Mouse (Mus musculus) CH12.LX (cell line): Measurements from ENCODE around the gene Dsn1. TPM values are rescaled to one million over a fixed set of nuclear protein-coding genes. Genes with fewer than 3 reads are reported as not detected.

ENCODE experiments used
- DNase-seq: peaks from one replicate; pipeline ENCODE4 v3.0.0-alpha.2; 2013; ENCODE audit errors: extremely low read depth
- H3K27ac ChIP-seq: 2 replicates; pipeline ENCODE4 v1.5.1; 2012; ENCODE audit warnings: low read depth, mild to moderate bottlenecking, control low read depth, moderate library complexity; ENCODE audit not compliant: insufficient read depth
- H3K27me3 ChIP-seq: replicated peaks from 2 replicates; pipeline ENCODE3; 2012; ENCODE audit warnings: inconsistent platforms
- H3K36me3 ChIP-seq, 2 experiments: replicated peaks in 1 of 2; 2 replicates each; pipeline versions ENCODE3 to v1.6.1; 2012; ENCODE audit warnings: inconsistent platforms in 1 of 2, low read length in 1 of 2, mild to moderate bottlenecking in 1 of 2, mixed read lengths in 1 of 2, moderate library complexity in 1 of 2; ENCODE audit not compliant: control insufficient read depth in 1 of 2, insufficient read depth in 1 of 2
- H3K4me1 ChIP-seq, 2 experiments: 2 replicates each; pipeline ENCODE4 v1.6.1; 2012; ENCODE audit warnings: inconsistent platforms in 1 of 2, moderate library complexity in 1 of 2; ENCODE audit not compliant: insufficient read depth in 2 of 2, control insufficient read depth in 1 of 2
- H3K4me2 ChIP-seq: 2 replicates; pipeline ENCODE4 v1.6.1; 2012; ENCODE audit warnings: low read depth, mild to moderate bottlenecking, control low read depth; ENCODE audit not compliant: poor library complexity, insufficient read depth, severe bottlenecking
- H3K4me3 ChIP-seq, 3 experiments: fragments of 150-350 bp in 1 of 3; sonication (generic) in 1 of 3; replicated peaks in 1 of 3; 2 replicates each; pipeline versions ENCODE3 to v1.5.1; 2011 to 2012; ENCODE audit warnings: low read depth in 2 of 3, low read length in 2 of 3, mild to moderate bottlenecking in 2 of 3, moderate library complexity in 2 of 3, control low read depth in 1 of 3, improper control_type of control experiment in 1 of 3, inconsistent platforms in 1 of 3, mixed read lengths in 1 of 3; ENCODE audit not compliant: poor library complexity in 1 of 3
- H3K79me2 ChIP-seq: replicated peaks from 2 replicates; pipeline ENCODE4 v1.6.1; 2012; ENCODE audit warnings: mild to moderate bottlenecking, moderate library complexity; ENCODE audit not compliant: control insufficient read depth, poor library complexity, insufficient read depth, severe bottlenecking; ENCODE audit errors: extremely low read depth
- H3K9ac ChIP-seq: 2 replicates; pipeline ENCODE4 v1.6.1; 2012; ENCODE audit warnings: low read depth, mild to moderate bottlenecking, control low read depth, moderate library complexity; ENCODE audit not compliant: insufficient read depth
- H3K9me3 ChIP-seq: replicated peaks from 2 replicates; pipeline ENCODE3; 2012; ENCODE audit warnings: low read length, inconsistent platforms, mixed read lengths
- BHLHE40 ChIP-seq: IDR thresholded peaks from 2 replicates; pipeline ENCODE4 v1.6.1; 2011; ENCODE audit warnings: mild to moderate bottlenecking, low read depth, low read length, improper control_type of control experiment
- CHD2 ChIP-seq: IDR thresholded peaks from 2 replicates; pipeline ENCODE4 v1.6.1; 2011; ENCODE audit warnings: low read length, improper control_type of control experiment
- CTCF ChIP-seq, 2 experiments: IDR thresholded peaks in 1 of 2; conservative IDR thresholded peaks in 1 of 2; 2 replicates each; pipeline ENCODE4 v1.5.1; 2011 to 2012; ENCODE audit warnings: low read depth in 2 of 2, low read length in 2 of 2, improper control_type of control experiment in 1 of 2, inconsistent platforms in 1 of 2, mild to moderate bottlenecking in 1 of 2, moderate library complexity in 1 of 2
- E2F4 ChIP-seq: IDR thresholded peaks from 2 replicates; pipeline ENCODE4 v1.6.1; 2011; ENCODE audit warnings: low read depth, low read length, improper control_type of control experiment; ENCODE audit not compliant: insufficient replicate concordance
- ELF1 ChIP-seq: IDR thresholded peaks from 2 replicates; pipeline ENCODE4 v1.6.1; 2014; ENCODE audit warnings: low read depth, mild to moderate bottlenecking, inconsistent platforms, low read length, improper control_type of control experiment
- ETS1 ChIP-seq: conservative IDR thresholded peaks from 2 replicates; pipeline ENCODE4 v1.6.1; 2012; ENCODE audit warnings: low read depth, mild to moderate bottlenecking, inconsistent platforms, low read length, improper control_type of control experiment, moderate library complexity
- MAFK ChIP-seq: IDR thresholded peaks from 2 replicates; pipeline ENCODE4 v1.6.1; 2011; ENCODE audit warnings: low read length, improper control_type of control experiment; ENCODE audit not compliant: insufficient replicate concordance
- MAZ ChIP-seq: IDR thresholded peaks from 2 replicates; pipeline ENCODE4 v1.6.1; 2012; ENCODE audit warnings: low read depth, mild to moderate bottlenecking, inconsistent platforms, low read length, improper control_type of control experiment, moderate library complexity
- MEF2A ChIP-seq: IDR thresholded peaks from 2 replicates; pipeline ENCODE4 v1.6.1; 2014; ENCODE audit warnings: low read depth, mild to moderate bottlenecking, inconsistent platforms, low read length, improper control_type of control experiment, borderline replicate concordance
- MXI1 ChIP-seq: IDR thresholded peaks from 2 replicates; pipeline ENCODE4 v1.6.1; 2011; ENCODE audit warnings: mild to moderate bottlenecking, low read depth, low read length, improper control_type of control experiment
- MYC ChIP-seq: IDR thresholded peaks from 2 replicates; pipeline ENCODE4 v1.6.1; 2011; ENCODE audit warnings: low read depth, mild to moderate bottlenecking, improper control_type of control experiment, low read length
- NELFE ChIP-seq: IDR thresholded peaks from 2 replicates; pipeline ENCODE4 v1.6.1; 2011; ENCODE audit warnings: low read depth, low read length, improper control_type of control experiment
- NRF1 ChIP-seq: IDR thresholded peaks from 2 replicates; pipeline ENCODE4 v1.6.1; 2014; ENCODE audit warnings: low read depth, mild to moderate bottlenecking, inconsistent platforms, low read length, improper control_type of control experiment, moderate library complexity
- POLR2AphosphoS2 ChIP-seq: IDR thresholded peaks from 2 replicates; pipeline ENCODE4 v1.6.1; 2011; ENCODE audit warnings: low read depth, low read length, improper control_type of control experiment
- SMC3 ChIP-seq: IDR thresholded peaks from 2 replicates; pipeline ENCODE4 v1.6.1; 2011; ENCODE audit warnings: low read depth, low read length, improper control_type of control experiment
- TBP ChIP-seq: conservative IDR thresholded peaks from 2 replicates; pipeline ENCODE4 v1.6.1; 2011; ENCODE audit warnings: low read depth, low read length, improper control_type of control experiment
- TCF12 ChIP-seq: IDR thresholded peaks from 2 replicates; pipeline ENCODE4 v1.6.1; 2014; ENCODE audit warnings: low read depth, mild to moderate bottlenecking, inconsistent platforms, low read length, improper control_type of control experiment
- UBTF ChIP-seq: IDR thresholded peaks from 2 replicates; pipeline ENCODE4 v1.6.1; 2012; ENCODE audit warnings: low read depth, mild to moderate bottlenecking, inconsistent platforms, low read length, improper control_type of control experiment, moderate library complexity
- USF2 ChIP-seq: conservative IDR thresholded peaks from 2 replicates; pipeline ENCODE4 v1.6.1; 2011; ENCODE audit warnings: low read depth, low read length, improper control_type of control experiment
- ZC3H11A ChIP-seq: IDR thresholded peaks from 2 replicates; pipeline ENCODE4 v1.6.1; 2012; ENCODE audit warnings: low read depth, mild to moderate bottlenecking, inconsistent platforms, low read length, improper control_type of control experiment
- ZKSCAN1 ChIP-seq: IDR thresholded peaks from 2 replicates; pipeline ENCODE4 v1.6.1; 2012; ENCODE audit warnings: low read depth, inconsistent platforms, low read length, improper control_type of control experiment, borderline replicate concordance
- dilution Hi-C: fragments of 300-500 bp; cut with MboI; formaldehyde crosslinking; loops from 2 replicates; pipeline ENCODE4 v1.14.3; 2020; ENCODE audit warnings: low sequenced_read_pairs; ENCODE audit not compliant: extremely low pct_unique_long_range_greater_than_20kb, extremely low pct_ligation_motif_present
- in situ Hi-C: fragments of 300-500 bp; cut with MboI; formaldehyde crosslinking; loops from 3 replicates; pipeline ENCODE4 v1.14.3; 2019; ENCODE audit warnings: low sequenced_read_pairs, low pct_ligation_motif_present, low pct_unique_long_range_greater_than_20kb, mixed read lengths
- polyA plus RNA-seq: library from polyadenylated mRNA; unstranded; fragments of >175 nt; gene quantifications from 2 replicates; pipeline ENCODE4 v1.2.1, GENCODE M21; 2012; ENCODE audit warnings: low read depth; ENCODE audit not compliant: insufficient read length
- total RNA-seq, 2 experiments: library from RNA; depleted of rRNA; stranded (reverse); fragments of 300-350 nt in 1 of 2; fragments of >200 nt in 1 of 2; gene quantifications; 2 replicates each; pipeline ENCODE4 v1.2.3; 2012 to 2014

Gene Dsn1
- total and polyA plus RNA-seq, 3 experiments: 23.2 to 34.3 (median 25.6) TPM

DNA sequence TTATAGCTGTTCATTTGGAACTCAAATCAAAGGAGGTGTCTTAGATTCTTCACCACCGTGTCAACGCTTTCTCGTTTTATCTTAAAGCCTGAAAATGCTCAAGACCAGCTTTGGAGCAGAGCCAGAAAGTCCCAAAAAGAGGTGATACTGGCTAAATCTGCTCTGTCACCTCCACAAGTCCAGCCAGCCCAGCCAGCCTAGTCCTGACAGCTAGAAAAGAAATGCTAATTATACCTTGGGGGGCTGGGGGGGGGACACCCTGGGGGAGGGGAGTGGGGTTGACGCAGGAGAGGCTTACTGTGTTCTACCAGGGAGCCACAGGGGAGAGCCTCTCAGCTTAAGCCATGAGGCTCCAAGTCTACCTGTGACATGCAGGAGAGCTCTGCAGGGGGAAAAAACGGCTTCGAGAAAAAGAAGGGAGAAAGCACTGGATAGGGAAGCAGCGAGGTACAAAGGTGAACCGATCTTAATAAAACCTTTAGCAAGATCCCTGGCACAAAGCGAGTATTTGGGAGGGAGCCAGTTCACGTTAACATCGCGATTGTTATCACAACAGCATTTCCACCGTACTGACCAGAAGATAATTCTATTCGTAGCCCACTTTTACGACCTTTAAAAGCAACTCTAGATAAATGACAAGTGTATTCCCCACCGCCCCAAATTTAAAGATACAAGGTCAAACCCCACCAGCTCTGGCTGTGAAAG is 16.1 kb downstream of the Dsn1 start:
- Histone ChIP-seq H3K9me3 (no peaks in the 10 kb centered on the region), H3K9ac (peak overlapping the region; percentile 42), H3K79me2 (no peaks in the 10 kb centered on the region; the same call in 1 of the 2 replicates), H3K4me2 (peak overlapping the region; percentile 90), H3K27me3 (no peaks in the 10 kb centered on the region), H3K4me1 (peaks cover 0 to 13% of the 10 kb centered on the region in 2 experiments; a peak in 2 of 4 replicates), H3K4me3 (peak overlapping the region; percentile 71 to 88 (median 82)), H3K27ac (no peak overlapping the region), H3K36me3 (peaks cover 13 to 22% of the 10 kb centered on the region in 2 experiments)
- dilution Hi-C loops: no loop called here
- DNase-seq: no peak
- TF ChIP-seq NELFE: no peak
- no peak for TF ChIP-seq ETS1
- TF ChIP-seq CTCF (conservative IDR thresholded peaks at IDR 0.05 in 1 of 2, IDR thresholded peaks at IDR 0.05 in 1 of 2; ENCODE audit: low read depth in 2 of 2, low read length in 2 of 2): no peak
- no peak for TF ChIP-seq E2F4
- TF ChIP-seq ZC3H11A: no peak
- TF ChIP-seq MXI1: no peak
- no peak for TF ChIP-seq NRF1
- TF ChIP-seq TBP: no peak
- TF ChIP-seq MAZ: no peak
- no peak for TF ChIP-seq ZKSCAN1
- no peak for TF ChIP-seq USF2
- TF ChIP-seq POLR2AphosphoS2: no peak
- TF ChIP-seq SMC3: no peak
- TF ChIP-seq CHD2: no peak
- no peak for TF ChIP-seq TCF12
- in situ Hi-C loops: no loop called here

- DNase-seq: no peak
- Histone ChIP-seq H3K4me3 (no peak overlapping the region), H3K27me3 (no peaks in the 10 kb centered on the region), H3K9me3 (no peaks in the 10 kb centered on the region), H3K4me1 (peaks cover 0 to 15% of the 10 kb centered on the region in 2 experiments; a peak in 2 of 4 replicates), H3K9ac (no peak overlapping the region), H3K4me2 (no peak overlapping the region), H3K36me3 (peaks cover 0 to 2% of the 10 kb centered on the region in 2 experiments), H3K79me2 (no peaks in the 10 kb centered on the region; the same call in 1 of the 2 replicates), H3K27ac (no peak overlapping the region)
- dilution Hi-C loops: no loop called here
- TF ChIP-seq BHLHE40 (no peak), MEF2A (no peak), USF2 (no peak), UBTF (no peak), ELF1 (no peak), TCF12 (no peak), MAFK (no peak), MYC (no peak)
- in situ Hi-C loops: no loop called here
Measured at GRCm38 (mm10) chr2:156987316-156987715, 19.6 kb downstream of the Dsn1 start.
